Mouse (Mus musculus) C2C12 (cell line): ENCODE data around the gene Snx1. TPM values are rescaled to one million over a fixed set of nuclear protein-coding genes. Genes with fewer than 3 reads are reported as not detected.

Source experiments
- H3K27me3 ChIP-seq: one replicate; pipeline ENCODE4 v1.6.1; 2011; ENCODE audit not compliant: control insufficient read depth, insufficient read depth, insufficient read length
- H3K36me3 ChIP-seq: one replicate; pipeline ENCODE4 v1.6.1; 2011; ENCODE audit not compliant: control insufficient read depth, insufficient read depth
- H3K4me3 ChIP-seq: one replicate; pipeline ENCODE4 v1.5.1; 2011; ENCODE audit warnings: mild to moderate bottlenecking, control low read depth; ENCODE audit not compliant: poor library complexity, insufficient read depth, severe bottlenecking
- H3K79me2 ChIP-seq: one replicate; pipeline ENCODE4 v1.6.1; 2011; ENCODE audit not compliant: control insufficient read depth, insufficient read depth
- H3K79me3 ChIP-seq: one replicate; pipeline ENCODE4 v1.6.1; 2011; ENCODE audit warnings: low read depth, control low read depth
- H3ac ChIP-seq: one replicate; pipeline ENCODE3; 2011; ENCODE audit warnings: low read depth; ENCODE audit not compliant: control insufficient read depth, insufficient read length
- CEBPB ChIP-seq: IDR thresholded peaks from one replicate; pipeline ENCODE4 v1.6.1; 2011; ENCODE audit warnings: low read depth, mild to moderate bottlenecking, control low read depth, moderate library complexity
- CTCF ChIP-seq: IDR thresholded peaks from one replicate; pipeline ENCODE4 v1.5.1; 2011; ENCODE audit not compliant: control insufficient read depth, insufficient read depth, insufficient read length
- FOSL1 ChIP-seq: IDR thresholded peaks from one replicate; pipeline ENCODE4 v1.8.0; 2011; ENCODE audit warnings: mild to moderate bottlenecking, low read length; ENCODE audit not compliant: poor library complexity, insufficient read depth, severe bottlenecking
- MAX ChIP-seq: IDR thresholded peaks from one replicate; pipeline ENCODE4 v1.6.1; 2011; ENCODE audit warnings: mild to moderate bottlenecking, control low read depth
- MYOD1 ChIP-seq: IDR thresholded peaks from one replicate; pipeline ENCODE4 v1.6.1; 2011; ENCODE audit warnings: low read depth; ENCODE audit not compliant: control insufficient read depth, insufficient read length
- MYOG ChIP-seq: IDR thresholded peaks from one replicate; pipeline ENCODE4 v1.6.1; 2011; ENCODE audit not compliant: control insufficient read depth, insufficient read length; ENCODE audit errors: extremely low read depth
- USF1 ChIP-seq: IDR thresholded peaks from one replicate; pipeline ENCODE4 v1.6.1; 2011; ENCODE audit warnings: low read depth, mild to moderate bottlenecking, control low read depth, moderate library complexity
- polyA plus RNA-seq: library from polyadenylated mRNA; unstranded; fragments of >200 nt; fragmentation: generic; extraction: Trizol; gene quantifications from one replicate; pipeline ENCODE4 v1.2.1, GENCODE M21; 2012; ENCODE audit warnings: missing spikeins

The Snx1 gene
- polyA plus RNA-seq, 1 experiment = 69.9 TPM

- Histone ChIP-seq H3K79me3 (no peaks in the 10 kb centered on the region), H3K27me3 (no peaks in the 10 kb centered on the region), H3K4me3 (no peak overlapping the region), H3K79me2 (no peaks in the 10 kb centered on the region), H3ac (no peak overlapping the region), H3K36me3 (no peaks in the 10 kb centered on the region)
- TF ChIP-seq USF1 (no peak), MAX (no peak), CTCF (no peak), MYOD1 (no peak), CEBPB (no peak), MYOG (no peak), FOSL1 (no peak)
These were observed 40.8 kb upstream of the Snx1 start for GRCm38 (mm10) chr9:66167222-66167621.

- Histone ChIP-seq H3ac (no peak overlapping the region), H3K79me2 (no peaks in the 10 kb centered on the region), H3K4me3 (no peak overlapping the region), H3K79me3 (no peaks in the 10 kb centered on the region), H3K27me3 (no peaks in the 10 kb centered on the region), H3K36me3 (no peaks in the 10 kb centered on the region)
- TF ChIP-seq MYOD1 = no peak
- TF ChIP-seq MYOG = no peak
- TF ChIP-seq CTCF = no peak
- TF ChIP-seq USF1 = no peak
- no peak for TF ChIP-seq MAX
- no peak for TF ChIP-seq FOSL1
- no peak for TF ChIP-seq CEBPB
These were observed 36.6 kb upstream of the Snx1 start for GRCm38 (mm10) chr9:66162995-66163394.

GRCm38 (mm10) chr9:66160155-66160554 is 33.8 kb upstream of the Snx1 start:
- Histone ChIP-seq H3K27me3 (no peaks in the 10 kb centered on the region), H3K79me3 (no peaks in the 10 kb centered on the region), H3K36me3 (no peaks in the 10 kb centered on the region), H3ac (no peak overlapping the region), H3K4me3 (no peak overlapping the region), H3K79me2 (no peaks in the 10 kb centered on the region)
- TF ChIP-seq CEBPB (no peak), CTCF (no peak), MYOD1 (no peak), MAX (no peak), MYOG (no peak), USF1 (no peak), FOSL1 (no peak)

GRCm38 (mm10) chr9:66158885-66159430 is 32.6 kb upstream of the Snx1 start:
- no peak overlapping the region for H3ac ChIP-seq
- H3K36me3 ChIP-seq = no peaks in the 10 kb centered on the region
- no peak overlapping the region for H3K4me3 ChIP-seq
- H3K79me2 ChIP-seq = no peaks in the 10 kb centered on the region
- H3K79me3 ChIP-seq = no peaks in the 10 kb centered on the region
- no peaks in the 10 kb centered on the region for H3K27me3 ChIP-seq
- TF ChIP-seq CEBPB = no peak
- TF ChIP-seq FOSL1 = no peak
- TF ChIP-seq MAX = no peak
- TF ChIP-seq CTCF = no peak
- TF ChIP-seq MYOG = no peak
- no peak for TF ChIP-seq MYOD1
- no peak for TF ChIP-seq USF1

- no peak for TF ChIP-seq MYOG
- TF ChIP-seq USF1 = no peak
- peak; percentile 78 for TF ChIP-seq CTCF
- no peaks in the 10 kb centered on the region for H3K79me3 ChIP-seq
- no peak within 1 kb of the TSS for H3K4me3 ChIP-seq
- no peaks in the 10 kb centered on the region for H3K36me3 ChIP-seq
- H3ac ChIP-seq = peak within 1 kb of the TSS; percentile 32
- no peaks in the 10 kb centered on the region for H3K27me3 ChIP-seq
- no peaks in the 10 kb centered on the region for H3K79me2 ChIP-seq
These were observed 31.8 kb upstream of the Snx1 start, which contains the start of gene Dapk2 for GRCm38 (mm10) chr9:66157958-66158830. Gene Dapk2 (plus strand): TSS chr9:66158223.

GRCm38 (mm10) chr9:66155534-66155933 is 29.1 kb upstream of the Snx1 start:
- no peak for TF ChIP-seq MYOD1
- no peak for TF ChIP-seq CTCF
- TF ChIP-seq USF1 = no peak
- Histone ChIP-seq H3K4me3 (no peak overlapping the region), H3ac (no peak overlapping the region), H3K36me3 (no peaks in the 10 kb centered on the region), H3K27me3 (no peaks in the 10 kb centered on the region), H3K79me2 (no peaks in the 10 kb centered on the region), H3K79me3 (no peaks in the 10 kb centered on the region)
